Mouse (Mus musculus) right cerebral cortex, adult 2 months (tissue): ENCODE measurements around the gene Lurap1.

ENCODE experiments used
- DNase-seq, 2 experiments: peaks; one replicate each; pipeline ENCODE4 v3.0.0; 2021 to 2022; ENCODE audit warnings: low spot score in 2 of 2

Lurap1 gene

DNA sequence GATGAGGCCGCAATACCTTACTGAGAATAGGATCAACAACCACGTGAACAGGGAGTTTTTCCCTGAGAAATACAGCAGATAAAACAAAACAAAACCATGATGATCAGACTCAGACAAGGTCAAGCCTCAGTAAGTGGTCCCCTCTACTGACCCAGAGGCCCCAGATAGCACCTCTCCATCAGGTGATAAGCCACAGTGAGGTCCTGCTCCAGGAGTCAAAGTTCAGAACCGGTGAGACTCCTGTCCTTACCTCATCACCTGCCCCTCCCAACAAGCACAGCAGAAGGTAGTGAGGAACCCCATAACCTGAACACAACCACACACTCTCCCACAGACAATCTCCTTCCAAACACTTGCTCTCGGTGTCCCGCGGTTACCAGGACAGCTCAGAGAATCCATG lies 40.4 kb downstream of the Lurap1 start:
- DNase-seq, result no peak

DNA sequence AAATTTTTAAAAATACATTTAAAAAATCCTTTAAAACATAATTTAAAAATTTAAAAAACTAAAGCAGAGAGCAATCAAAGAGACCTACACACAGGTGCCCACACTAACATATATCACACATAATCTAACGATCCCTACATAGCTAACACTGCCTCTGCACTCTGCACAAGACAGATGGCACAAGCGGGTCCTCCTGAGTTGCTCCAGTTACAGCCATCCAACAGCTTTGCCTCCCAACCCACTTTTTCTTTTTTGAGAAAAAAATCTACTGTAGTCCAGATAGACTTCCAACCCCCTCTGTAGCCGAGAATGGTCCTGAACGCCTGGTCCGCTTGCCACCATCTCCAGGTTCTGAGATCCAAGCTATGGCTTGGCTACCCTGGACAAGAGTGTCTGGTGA lies 45.9 kb downstream of the Lurap1 start:
- DNase-seq, result no peak

DNA sequence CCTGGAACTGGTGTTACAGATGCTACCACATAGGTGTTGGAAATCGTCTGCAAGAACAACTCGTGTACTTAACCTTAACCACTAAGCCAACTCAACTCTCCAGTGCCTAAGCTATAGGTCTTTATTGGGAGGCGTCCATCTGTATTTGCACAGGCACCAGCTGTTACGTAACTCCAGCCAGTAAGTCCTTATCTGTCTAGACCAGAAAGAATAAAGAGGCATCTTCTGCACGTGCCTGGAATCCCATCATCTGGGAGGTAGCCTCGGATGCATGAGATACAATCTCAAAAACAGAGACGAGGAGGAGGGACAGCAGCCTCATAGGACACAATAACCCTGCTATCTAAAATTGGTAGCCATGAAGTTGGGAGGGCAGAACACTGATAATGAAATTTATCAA lies 50.2 kb downstream of the Lurap1 start:
- no peak for DNase-seq

DNA sequence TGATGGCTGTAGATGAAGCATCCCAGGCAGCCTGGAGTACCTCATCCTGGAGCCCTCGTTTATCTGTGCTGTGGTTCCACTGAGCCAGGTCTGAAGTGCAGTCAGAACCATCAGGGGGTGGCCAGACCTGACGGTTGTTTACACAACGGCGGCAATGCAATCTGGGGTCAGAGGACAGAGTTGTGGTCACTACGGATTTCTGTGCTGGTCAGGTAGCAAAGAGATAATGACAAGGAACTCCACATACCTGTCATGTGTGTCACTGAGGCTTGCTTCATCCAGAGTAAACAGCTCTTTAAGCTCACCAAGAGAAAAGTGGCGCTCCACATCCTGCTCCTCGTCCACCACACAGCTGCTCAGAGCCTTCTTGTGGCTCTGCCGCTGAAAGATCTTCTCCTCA lies 53.9 kb downstream of the Lurap1 start:
- DNase-seq, result no peak

DNA sequence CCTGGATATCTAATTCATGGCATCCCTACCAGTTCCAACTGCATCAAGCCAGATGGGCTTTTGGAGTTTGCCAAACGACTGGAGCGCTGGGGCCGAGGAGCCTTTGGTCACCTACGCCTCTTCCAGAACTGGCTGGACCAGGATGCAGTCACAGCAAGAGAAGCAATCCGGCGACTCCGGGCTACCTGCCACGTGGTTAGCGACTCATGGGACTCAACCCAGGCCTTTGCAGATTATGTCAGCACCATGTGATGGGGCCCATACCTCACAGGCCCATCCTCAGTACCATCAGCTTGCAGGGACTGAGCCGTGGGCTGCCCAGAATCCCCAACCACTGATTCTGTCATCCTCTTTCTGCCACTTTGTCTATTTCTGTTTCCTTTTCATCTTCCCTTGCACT lies 54.8 kb downstream of the Lurap1 start:
- no peak for DNase-seq

DNA sequence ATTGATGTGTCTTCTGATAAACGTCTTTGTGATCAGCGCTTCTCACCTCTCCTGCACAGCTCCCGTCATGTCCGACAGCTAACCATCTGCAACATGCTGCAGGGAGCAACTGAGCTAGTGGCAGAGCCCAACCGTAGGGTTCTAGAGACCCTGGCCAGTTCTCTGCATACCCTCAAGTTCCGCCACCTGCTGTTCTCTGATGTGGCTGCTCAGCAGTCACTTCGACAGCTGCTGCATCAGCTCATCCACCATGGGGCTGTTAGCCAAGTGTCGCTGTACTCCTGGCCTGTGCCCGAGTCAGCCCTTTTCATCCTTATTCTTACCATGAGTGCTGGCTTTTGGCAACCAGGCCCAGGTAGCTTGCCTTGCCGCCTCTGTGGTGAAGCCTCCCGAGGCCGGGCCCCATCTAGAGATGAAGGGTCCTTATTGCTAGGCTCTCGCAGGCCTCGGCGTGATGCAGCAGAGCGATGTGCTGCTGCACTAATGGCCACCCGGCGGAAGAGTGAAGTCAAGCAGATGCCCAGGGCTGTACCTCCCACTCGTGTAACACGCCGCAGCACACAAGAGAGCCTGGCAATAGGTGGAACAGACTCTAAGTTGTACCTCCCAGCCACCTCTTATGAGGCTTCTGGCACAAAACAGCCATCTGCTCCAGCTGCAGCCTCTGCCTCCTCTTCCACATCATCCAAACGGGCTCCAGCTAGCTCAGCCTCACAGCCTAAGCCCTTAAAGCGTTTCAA lies 62.5 kb downstream of the Lurap1 start:
- peak in 1 of 2 experiments; percentile 24 for DNase-seq
